Mouse (Mus musculus): ENCODE data around the gene Znrf2. TPM values are rescaled to one million over a fixed set of nuclear protein-coding genes. Genes with fewer than 3 reads are reported as not detected.

The Znrf2 gene
- polyA plus RNA-seq, 1 experiment from 2014 or later: 6.0 TPM

DNA sequence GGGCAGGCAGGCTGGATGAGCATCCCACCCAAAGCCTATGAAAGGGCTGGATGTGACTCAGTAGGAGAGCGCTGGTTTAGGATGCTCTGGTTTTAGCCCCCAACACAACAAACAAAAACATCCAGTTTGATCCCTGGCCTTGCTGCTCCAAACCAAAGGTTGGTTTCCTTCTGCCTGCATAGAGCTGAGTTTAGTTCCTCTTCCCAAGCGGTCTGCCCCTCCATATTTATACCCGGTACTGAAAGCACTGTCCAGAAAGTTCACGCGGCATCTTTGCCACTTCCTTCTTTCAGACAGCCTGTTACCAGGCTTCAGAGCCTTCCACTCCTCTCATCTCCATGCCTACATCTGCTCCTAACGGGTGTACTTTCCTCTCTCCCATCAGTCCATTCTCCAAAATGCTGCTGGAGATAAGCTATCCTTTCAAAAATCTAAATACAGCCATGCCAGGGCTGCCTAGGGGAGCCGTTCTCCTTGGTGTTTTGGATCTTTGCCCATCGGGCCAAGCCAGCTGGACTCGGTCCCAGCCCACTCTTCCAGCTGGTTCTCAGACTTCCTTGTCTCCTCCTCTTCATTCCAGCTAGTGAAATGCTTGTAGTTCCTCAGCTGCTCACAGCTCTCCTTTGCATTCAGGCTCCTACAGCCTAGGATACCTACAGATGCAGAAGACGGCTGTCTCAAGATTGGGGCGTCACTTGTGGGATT lies 5.0 kb upstream of the Znrf2 start:
- no peak for ATAC-seq (ENCODE audit: insufficient number of reproducible peaks, insufficient read depth, low FRiP score, low read depth)
- Histone ChIP-seq H3K4me2 (replicated peaks; ENCODE audit: low read depth, low read length) (no peak overlapping the region), H3K27me3 (ENCODE audit: control insufficient read depth, insufficient read depth, low read length) (no peaks in the 10 kb centered on the region), H3K4me1 (ENCODE audit: control insufficient read depth, insufficient read depth, low read length) (peaks cover 18% of the 10 kb centered on the region; the same call in 1 of the 2 replicates), H3K4me3 (ENCODE audit: low read depth, low read length) (no peak overlapping the region), H3K36me3 (ENCODE audit: control insufficient read depth, insufficient read depth, low read length) (no peaks in the 10 kb centered on the region), H3K27ac (ENCODE audit: low read length) (peak overlapping the region; percentile 33; the same call in 1 of the 2 replicates), H3K9ac (replicated peaks; ENCODE audit: low read depth, low read length) (no peak overlapping the region), H3K9me3 (ENCODE audit: control insufficient read depth, low read depth, low read length) (no peaks in the 10 kb centered on the region)
- 62% methylated on average over 11 of the region's 11 CpGs for WGBS

- H3K36me3 ChIP-seq (ENCODE audit: control insufficient read depth, insufficient read depth, low read length): no peaks in the 10 kb centered on the region
- 64% methylated on average over 6 of the region's 6 CpGs for WGBS
- peaks cover 18% of the 10 kb centered on the region; the same call in 1 of the 2 replicates for H3K4me1 ChIP-seq (ENCODE audit: control insufficient read depth, insufficient read depth, low read length)
- no peak overlapping the region for H3K9ac ChIP-seq (replicated peaks; ENCODE audit: low read depth, low read length)
- H3K27me3 ChIP-seq (ENCODE audit: control insufficient read depth, insufficient read depth, low read length): no peaks in the 10 kb centered on the region
- H3K9me3 ChIP-seq (ENCODE audit: control insufficient read depth, low read depth, low read length): no peaks in the 10 kb centered on the region
- ATAC-seq (ENCODE audit: insufficient number of reproducible peaks, insufficient read depth, low FRiP score, low read depth): no peak
- no peak overlapping the region for H3K4me3 ChIP-seq (ENCODE audit: low read depth, low read length)
- H3K4me2 ChIP-seq (replicated peaks; ENCODE audit: low read depth, low read length): no peak overlapping the region
- no peak overlapping the region for H3K27ac ChIP-seq (ENCODE audit: low read length)
These were observed 4.4 kb upstream of the Znrf2 start for GRCm38 (mm10) chr6:54812276-54812675.

- no peak overlapping the region for H3K4me3 ChIP-seq (ENCODE audit: low read depth, low read length)
- no peaks in the 10 kb centered on the region for H3K36me3 ChIP-seq (ENCODE audit: control insufficient read depth, insufficient read depth, low read length)
- ATAC-seq (ENCODE audit: insufficient number of reproducible peaks, insufficient read depth, low FRiP score, low read depth): no peak
- no peaks in the 10 kb centered on the region for H3K27me3 ChIP-seq (ENCODE audit: control insufficient read depth, insufficient read depth, low read length)
- H3K4me2 ChIP-seq (replicated peaks; ENCODE audit: low read depth, low read length): peak overlapping the region; percentile 79; the same call in 1 of the 2 replicates
- H3K4me1 ChIP-seq (ENCODE audit: control insufficient read depth, insufficient read depth, low read length): peaks cover 28% of the 10 kb centered on the region; the same call in 1 of the 2 replicates
- H3K9ac ChIP-seq (replicated peaks; ENCODE audit: low read depth, low read length): no peak overlapping the region
- H3K27ac ChIP-seq (ENCODE audit: low read length): no peak overlapping the region
- no peaks in the 10 kb centered on the region for H3K9me3 ChIP-seq (ENCODE audit: control insufficient read depth, low read depth, low read length)
- WGBS: 79% methylated on average over 9 of the region's 9 CpGs
These were observed 1.1 kb upstream of the Znrf2 start for GRCm38 (mm10) chr6:54815428-54816130.

GRCm38 (mm10) chr6:54817266-54817767 lies 601 bp downstream of the Znrf2 start:
- H3K9me3 ChIP-seq (ENCODE audit: control insufficient read depth, low read depth, low read length): no peaks in the 10 kb centered on the region
- H3K4me3 ChIP-seq (ENCODE audit: low read depth, low read length): peak overlapping the region; percentile 82
- H3K27ac ChIP-seq (ENCODE audit: low read length): peak overlapping the region; percentile 95
- no peaks in the 10 kb centered on the region for H3K27me3 ChIP-seq (ENCODE audit: control insufficient read depth, insufficient read depth, low read length)
- peak; percentile 11; the same call in 1 of the 2 replicates for ATAC-seq (ENCODE audit: insufficient number of reproducible peaks, insufficient read depth, low FRiP score, low read depth)
- peak overlapping the region; percentile 79 for H3K4me2 ChIP-seq (replicated peaks; ENCODE audit: low read depth, low read length)
- peaks cover 17% of the 10 kb centered on the region; the same call in 1 of the 2 replicates for H3K4me1 ChIP-seq (ENCODE audit: control insufficient read depth, insufficient read depth, low read length)
- WGBS: 1% methylated on average over 28 of the region's 39 CpGs
- H3K9ac ChIP-seq (replicated peaks; ENCODE audit: low read depth, low read length): peak overlapping the region; percentile 90
- H3K36me3 ChIP-seq (ENCODE audit: control insufficient read depth, insufficient read depth, low read length): no peaks in the 10 kb centered on the region

- Histone ChIP-seq H3K36me3 (ENCODE audit: control insufficient read depth, insufficient read depth, low read length) (no peaks in the 10 kb centered on the region), H3K4me1 (ENCODE audit: control insufficient read depth, insufficient read depth, low read length) (peaks cover 9% of the 10 kb centered on the region; the same call in 1 of the 2 replicates), H3K9ac (replicated peaks; ENCODE audit: low read depth, low read length) (no peak overlapping the region), H3K9me3 (ENCODE audit: control insufficient read depth, low read depth, low read length) (no peaks in the 10 kb centered on the region), H3K27ac (ENCODE audit: low read length) (no peak overlapping the region), H3K27me3 (ENCODE audit: control insufficient read depth, insufficient read depth, low read length) (no peaks in the 10 kb centered on the region), H3K4me3 (ENCODE audit: low read depth, low read length) (peak overlapping the region; percentile 82), H3K4me2 (replicated peaks; ENCODE audit: low read depth, low read length) (peak overlapping the region; percentile 79)
- ATAC-seq (ENCODE audit: insufficient number of reproducible peaks, insufficient read depth, low FRiP score, low read depth): no peak
- WGBS: 54% methylated on average over 2 of the region's 2 CpGs
These were observed 1.7 kb downstream of the Znrf2 start for GRCm38 (mm10) chr6:54818389-54818788.

- H3K27ac ChIP-seq (ENCODE audit: low read length): no peak overlapping the region
- peak overlapping the region; percentile 7; the same call in 1 of the 2 replicates for H3K4me2 ChIP-seq (replicated peaks; ENCODE audit: low read depth, low read length)
- no peaks in the 10 kb centered on the region for H3K9me3 ChIP-seq (ENCODE audit: control insufficient read depth, low read depth, low read length)
- H3K27me3 ChIP-seq (ENCODE audit: control insufficient read depth, insufficient read depth, low read length): no peaks in the 10 kb centered on the region
- no peak overlapping the region for H3K9ac ChIP-seq (replicated peaks; ENCODE audit: low read depth, low read length)
- no peak overlapping the region for H3K4me3 ChIP-seq (ENCODE audit: low read depth, low read length)
- peaks cover 9% of the 10 kb centered on the region; the same call in 1 of the 2 replicates for H3K4me1 ChIP-seq (ENCODE audit: control insufficient read depth, insufficient read depth, low read length)
- WGBS: 41% methylated on average over 4 of the region's 4 CpGs
- ATAC-seq (ENCODE audit: insufficient number of reproducible peaks, insufficient read depth, low FRiP score, low read depth): no peak
- H3K36me3 ChIP-seq (ENCODE audit: control insufficient read depth, insufficient read depth, low read length): no peaks in the 10 kb centered on the region
These were observed 2.6 kb downstream of the Znrf2 start for GRCm38 (mm10) chr6:54819272-54819671.

GRCm38 (mm10) chr6:54819746-54820145 lies 3.0 kb downstream of the Znrf2 start:
- no peaks in the 10 kb centered on the region for H3K36me3 ChIP-seq (ENCODE audit: control insufficient read depth, insufficient read depth, low read length)
- WGBS: 66% methylated on average over 3 of the region's 3 CpGs
- no peaks in the 10 kb centered on the region for H3K9me3 ChIP-seq (ENCODE audit: control insufficient read depth, low read depth, low read length)
- ATAC-seq (ENCODE audit: insufficient number of reproducible peaks, insufficient read depth, low FRiP score, low read depth): no peak
- H3K9ac ChIP-seq (replicated peaks; ENCODE audit: low read depth, low read length): no peak overlapping the region
- no peaks in the 10 kb centered on the region for H3K27me3 ChIP-seq (ENCODE audit: control insufficient read depth, insufficient read depth, low read length)
- no peak overlapping the region for H3K4me2 ChIP-seq (replicated peaks; ENCODE audit: low read depth, low read length)
- H3K4me1 ChIP-seq (ENCODE audit: control insufficient read depth, insufficient read depth, low read length): peaks cover 9% of the 10 kb centered on the region; the same call in 1 of the 2 replicates
- no peak overlapping the region for H3K4me3 ChIP-seq (ENCODE audit: low read depth, low read length)
- no peak overlapping the region for H3K27ac ChIP-seq (ENCODE audit: low read length)

- Histone ChIP-seq H3K4me3 (ENCODE audit: low read depth, low read length) (no peak overlapping the region), H3K27ac (ENCODE audit: low read length) (no peak overlapping the region), H3K4me1 (ENCODE audit: control insufficient read depth, insufficient read depth, low read length) (peaks cover 9% of the 10 kb centered on the region; the same call in 1 of the 2 replicates), H3K4me2 (replicated peaks; ENCODE audit: low read depth, low read length) (no peak overlapping the region), H3K9ac (replicated peaks; ENCODE audit: low read depth, low read length) (no peak overlapping the region), H3K9me3 (ENCODE audit: control insufficient read depth, low read depth, low read length) (no peaks in the 10 kb centered on the region), H3K27me3 (ENCODE audit: control insufficient read depth, insufficient read depth, low read length) (no peaks in the 10 kb centered on the region), H3K36me3 (ENCODE audit: control insufficient read depth, insufficient read depth, low read length) (no peaks in the 10 kb centered on the region)
- 66% methylated on average over 4 of the region's 4 CpGs for WGBS
- ATAC-seq (ENCODE audit: insufficient number of reproducible peaks, insufficient read depth, low FRiP score, low read depth): no peak
These were observed 5.6 kb downstream of the Znrf2 start for GRCm38 (mm10) chr6:54822348-54822747.

Data from stomach, embryonic 14.5 days (tissue).